Mouse (Mus musculus) liver, postnatal 0 days (tissue): ENCODE results near the gene Efcab5.

ENCODE experiments used
- CTCF ChIP-seq: sonication (generic); IDR thresholded peaks from 2 replicates; pipeline ENCODE4 v1.5.1; 2016; ENCODE audit warnings: antibody characterized with exemption, low read depth
- EP300 ChIP-seq: IDR thresholded peaks from 2 replicates; pipeline ENCODE4 v1.6.1; 2016; ENCODE audit warnings: antibody characterized with exemption, low read depth, mild to moderate bottlenecking

DNA sequence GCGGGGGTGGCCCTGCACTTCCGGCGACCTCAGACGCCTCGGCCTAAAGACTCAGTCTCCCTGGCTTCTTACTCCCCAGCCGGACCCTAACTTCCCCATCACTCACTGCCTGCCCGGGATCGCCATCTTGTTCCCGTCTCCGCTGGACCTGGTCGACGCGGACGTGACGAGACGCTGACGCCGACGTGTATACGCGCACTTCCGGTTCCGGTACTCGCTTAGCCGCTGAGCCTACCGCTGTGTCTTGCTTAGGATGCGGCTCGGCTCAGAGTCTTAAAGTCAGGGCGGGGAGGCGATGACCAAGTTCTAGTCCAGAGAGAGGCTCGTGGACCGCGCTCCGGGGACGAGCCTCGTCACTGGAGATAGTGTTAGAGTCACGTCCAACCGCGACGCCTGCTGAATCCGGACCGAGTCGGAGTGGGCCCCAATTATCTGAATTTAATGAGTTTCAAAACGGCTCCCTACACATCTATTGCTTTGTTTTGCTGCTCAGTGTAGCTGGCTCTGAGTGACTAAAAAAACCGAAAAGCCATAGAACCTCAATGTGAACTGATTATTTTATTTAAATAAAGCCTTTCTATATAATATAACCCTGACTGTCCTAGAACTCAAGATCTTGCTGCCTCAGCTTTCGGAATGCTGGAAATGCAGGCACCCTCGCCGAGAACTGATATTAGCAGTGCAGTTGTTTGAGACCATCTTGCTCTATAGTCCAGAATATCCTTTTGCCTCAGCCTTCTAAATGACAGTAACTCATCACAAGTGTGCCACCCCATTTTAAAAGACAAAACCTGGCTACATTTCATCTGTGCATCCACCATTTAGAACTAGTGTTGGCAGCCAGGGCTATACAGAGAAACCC, 110.3 kb downstream of the Efcab5 start, which contains the start of gene Nsrp1:
- no peak for TF ChIP-seq CTCF
- no peak for TF ChIP-seq EP300
